12 mouse cellular contexts compared by ENCODE assay signal in the genomic region with DNA sequence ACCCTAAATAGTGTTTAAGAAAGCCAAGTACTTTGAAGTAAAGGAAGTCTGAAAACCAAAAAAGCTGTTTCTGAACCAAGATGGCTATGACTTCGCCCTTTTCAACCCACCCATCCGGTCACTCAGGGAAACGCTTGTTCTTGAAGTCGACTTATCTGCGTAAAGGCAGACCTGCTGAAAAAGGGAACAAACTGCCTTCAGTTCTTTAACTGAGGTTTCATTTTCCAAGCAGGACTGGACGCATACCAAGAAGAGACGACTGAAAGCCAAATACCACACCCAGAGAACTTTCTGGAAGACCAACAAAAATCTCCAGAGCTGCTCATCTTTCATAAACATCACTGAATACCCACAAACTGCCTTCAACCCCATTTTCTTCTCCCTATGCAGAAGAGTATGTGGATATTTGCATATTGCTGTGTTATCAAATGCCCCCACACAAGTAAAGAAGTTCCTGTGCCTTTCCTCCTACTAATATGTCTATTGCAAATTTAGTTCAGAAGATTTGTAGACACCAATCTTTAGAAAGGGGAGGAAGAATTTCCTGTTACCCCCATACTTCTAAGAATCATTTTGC.
DNase-seq lines count a peak whose midpoint lies in the region; ATAC-seq and TF ChIP-seq lines count a peak whose summit lies in the region.
"Had no signal": no experiment of that assay in that cellular context is flagged by ENCODE, and none has a peak within 500 bp of the region (broad histone marks: within the 10 kb centered on the region; RNA-seq: fewer than 3 reads in every experiment).

No protein-coding gene starts in this region.

- no peak for ATAC-seq in heart, embryonic 11.5 days (replicated peaks; ENCODE audit: insufficient number of reproducible peaks, low FRiP score, low TSS enrichment)
- peak; percentile 55; the same call in 1 of the 2 replicates for ATAC-seq in megakaryocyte-erythroid progenitor cell, adult 5-6 weeks (replicated peaks; ENCODE audit: low FRiP score, low TSS enrichment, poor library complexity, severe bottlenecking)
- ATAC-seq in midbrain, embryonic 16.5 days, result no peak
- ATAC-seq: forebrain, embryonic 13.5 days had no signal

- no peaks in the 10 kb centered on the region for H3K9me3 ChIP-seq in heart, embryonic 11.5 days (replicated peaks; ENCODE audit: control insufficient read depth, low read length)
- H3K9me3 ChIP-seq in midbrain, embryonic 16.5 days (replicated peaks; ENCODE audit: control insufficient read depth, low read length, poor library complexity, severe bottlenecking), result no peaks in the 10 kb centered on the region
- H3K9me3 ChIP-seq: forebrain, embryonic 13.5 days; liver, embryonic 15.5 days; neural tube, embryonic 12.5 days had no signal

- H3K27ac ChIP-seq in heart, embryonic 11.5 days (ENCODE audit: low read depth, low read length), result no peak overlapping the region
- H3K27ac ChIP-seq in embryonic fibroblast, embryonic 13.5 days (ENCODE audit: insufficient read depth, low read length), result peak overlapping the region; percentile 25; the same call in 1 of the 2 replicates
- no peak overlapping the region for H3K27ac ChIP-seq in midbrain, embryonic 16.5 days (ENCODE audit: low read length)
- H3K27ac ChIP-seq: forebrain, embryonic 13.5 days; liver, embryonic 15.5 days; neural tube, embryonic 12.5 days had no signal

- H3K4me2 ChIP-seq in heart, embryonic 11.5 days, result no peak overlapping the region
- H3K4me2 ChIP-seq in midbrain, embryonic 16.5 days (ENCODE audit: low read length), result no peak overlapping the region
- H3K4me2 ChIP-seq: forebrain, embryonic 13.5 days; liver, embryonic 15.5 days; neural tube, embryonic 12.5 days had no signal

- no peaks in the 10 kb centered on the region for H3K4me1 ChIP-seq in heart, embryonic 11.5 days (ENCODE audit: control insufficient read depth, insufficient read depth, low read length)
- no peaks in the 10 kb centered on the region for H3K4me1 ChIP-seq in embryonic fibroblast, embryonic 13.5 days (ENCODE audit: control insufficient read depth, insufficient read depth, low read length)
- no peaks in the 10 kb centered on the region for H3K4me1 ChIP-seq in midbrain, embryonic 16.5 days (ENCODE audit: control insufficient read depth, insufficient read depth, low read length)
- H3K4me1 ChIP-seq: forebrain, embryonic 13.5 days; liver, embryonic 15.5 days; neural tube, embryonic 12.5 days had no signal

- intact Hi-C loops in heart, postnatal 10 days (cut with DNase I), result no loop called here

- TF ChIP-seq CTCF in embryonic fibroblast, embryonic 13.5 days (IDR thresholded peaks at IDR 0.05; ENCODE audit: borderline replicate concordance, insufficient read depth, low read length), result no peak

- H3K27me3 ChIP-seq in heart, embryonic 11.5 days (ENCODE audit: control insufficient read depth, insufficient read depth, low read length), result no peaks in the 10 kb centered on the region
- H3K27me3 ChIP-seq in midbrain, embryonic 16.5 days (ENCODE audit: control insufficient read depth, insufficient read depth, low read depth, low read length), result no peaks in the 10 kb centered on the region
- H3K27me3 ChIP-seq: forebrain, embryonic 13.5 days; liver, embryonic 15.5 days; neural tube, embryonic 12.5 days had no signal

- H3K4me3 ChIP-seq in heart, embryonic 11.5 days (ENCODE audit: low read depth, low read length), result no peak overlapping the region
- no peak overlapping the region for H3K4me3 ChIP-seq in embryonic fibroblast, embryonic 13.5 days (ENCODE audit: insufficient read depth, low read length)
- no peak overlapping the region for H3K4me3 ChIP-seq in midbrain, embryonic 16.5 days (ENCODE audit: low read depth, low read length)
- H3K4me3 ChIP-seq: forebrain, embryonic 13.5 days; liver, embryonic 15.5 days; neural tube, embryonic 12.5 days had no signal

- peak; percentile 15 to 16 for DNase-seq in heart, postnatal 10 days
- DNase-seq in MEL-GATA-1-ER (ENCODE audit: extremely low read depth, low read depth), result peak; percentile 93
- no peak for DNase-seq in urinary bladder, postnatal 14 days (ENCODE audit: low spot score)
- DNase-seq: adrenal gland, postnatal 10 days; cerebellum, adult 11-12 months had no signal

- 79% methylated on average over 7 of the region's 7 CpGs for WGBS in heart, embryonic 11.5 days (ENCODE audit: insufficient replicate concordance)
- 93% methylated on average over 7 of the region's 7 CpGs for WGBS in midbrain, embryonic 16.5 days

- no peaks in the 10 kb centered on the region for H3K36me3 ChIP-seq in heart, embryonic 11.5 days (ENCODE audit: control insufficient read depth, insufficient read depth, low read length)
- H3K36me3 ChIP-seq in midbrain, embryonic 16.5 days (ENCODE audit: control insufficient read depth, insufficient read depth, low read length), result no peaks in the 10 kb centered on the region
- H3K36me3 ChIP-seq: liver, embryonic 15.5 days; neural tube, embryonic 12.5 days had no signal

- no peak overlapping the region for H3K9ac ChIP-seq in heart, embryonic 11.5 days (ENCODE audit: low read depth, low read length)
- H3K9ac ChIP-seq in midbrain, embryonic 16.5 days (ENCODE audit: low read depth, low read length), result no peak overlapping the region
- H3K9ac ChIP-seq: forebrain, embryonic 13.5 days; liver, embryonic 15.5 days; neural tube, embryonic 12.5 days had no signal

- TF ChIP-seq POLR2A in embryonic fibroblast, embryonic 13.5 days (IDR thresholded peaks at IDR 0.05; ENCODE audit: low read depth, low read length), result no peak
